Mouse (Mus musculus): ENCODE measurements at regions not wholly inside any gene's neighbourhood (a gene's known extent, or its start where the extent isn't known, plus 50 kb on each side); places are given as distances from the start of the nearest gene placed in this dataset.
A peak's percentile ranks its signal among the peaks of the same experiment; 100 is the strongest.

- no peak for TF ChIP-seq CTCF (conservative IDR thresholded peaks at IDR 0.05; ENCODE audit: low read length)
- peak; percentile 44; the same call in 1 of the 2 replicates for TF ChIP-seq NANOG (IDR thresholded peaks at IDR 0.05; ENCODE audit: borderline replicate concordance, low read length)
- TF ChIP-seq POU5F1 (IDR thresholded peaks at IDR 0.05; ENCODE audit: borderline replicate concordance, low read length), result no peak
These were observed 379.0 kb upstream of the Ptger4 start for GRCm38 (mm10) chr15:5623021-5623420.

All from E14TG2a.4 (cell line).